Mouse (Mus musculus): ENCODE results near the gene Eya2.
"Not testable (repeated sequence)": the region's sequence is repeated elsewhere in the genome, so short reads cannot be mapped to it uniquely, and the experiment has no call there.

The Eya2 gene

GRCm38 (mm10) chr2:165594907-165595675 lies at the start of gene Eya2:
TSS of gene Eya2 (plus strand) at chr2:165595032.
- in situ Hi-C loops (cut with MboI, MseI), result no loop called here

- in situ Hi-C loops (cut with MboI, MseI), result no loop called here
Measured at GRCm38 (mm10) chr2:165545687-165546086, 49.1 kb upstream of the Eya2 start.

- in situ Hi-C loops (cut with MboI, MseI), result no loop called here
Measured at GRCm38 (mm10) chr2:165546341-165546740, 48.5 kb upstream of the Eya2 start.

GRCm38 (mm10) chr2:165547410-165547809 lies 47.4 kb upstream of the Eya2 start:
- in situ Hi-C loops (cut with MboI, MseI), result no loop called here

GRCm38 (mm10) chr2:165548627-165549026 lies 46.2 kb upstream of the Eya2 start:
- in situ Hi-C loops (cut with MboI, MseI), result no loop called here

- in situ Hi-C loops (cut with MboI, MseI), result not testable (repeated sequence)
Measured at GRCm38 (mm10) chr2:165550410-165550809, 44.4 kb upstream of the Eya2 start.

- in situ Hi-C loops (cut with MboI, MseI), result no loop called here
Measured at GRCm38 (mm10) chr2:165554066-165554465, 40.8 kb upstream of the Eya2 start.

GRCm38 (mm10) chr2:165557278-165557677 lies 37.6 kb upstream of the Eya2 start:
- in situ Hi-C loops (cut with MboI, MseI), result no loop called here

GRCm38 (mm10) chr2:165558916-165559315 lies 35.9 kb upstream of the Eya2 start:
- in situ Hi-C loops (cut with MboI, MseI), result no loop called here

- in situ Hi-C loops (cut with MboI, MseI), result no loop called here
Measured at GRCm38 (mm10) chr2:165559506-165560235, 35.2 kb upstream of the Eya2 start.

GRCm38 (mm10) chr2:165561861-165562260 lies 33.0 kb upstream of the Eya2 start:
- in situ Hi-C loops (cut with MboI, MseI), result no loop called here

GRCm38 (mm10) chr2:165563298-165564058 lies 31.4 kb upstream of the Eya2 start:
- in situ Hi-C loops (cut with MboI, MseI), result no loop called here

- in situ Hi-C loops (cut with MboI, MseI), result no loop called here
Measured at GRCm38 (mm10) chr2:165564101-165564500, 30.7 kb upstream of the Eya2 start.

GRCm38 (mm10) chr2:165564620-165565019 lies 30.2 kb upstream of the Eya2 start:
- in situ Hi-C loops (cut with MboI, MseI), result no loop called here

- in situ Hi-C loops (cut with MboI, MseI), result no loop called here
Measured at GRCm38 (mm10) chr2:165566898-165567297, 27.9 kb upstream of the Eya2 start.

- in situ Hi-C loops (cut with MboI, MseI), result no loop called here
Measured at GRCm38 (mm10) chr2:165567820-165568219, 27.0 kb upstream of the Eya2 start.

- in situ Hi-C loops (cut with MboI, MseI), result no loop called here
Measured at GRCm38 (mm10) chr2:165568911-165569310, 25.9 kb upstream of the Eya2 start.

GRCm38 (mm10) chr2:165571216-165571778 lies 23.5 kb upstream of the Eya2 start:
- in situ Hi-C loops (cut with MboI, MseI), result no loop called here

GRCm38 (mm10) chr2:165583044-165583443 lies 11.8 kb upstream of the Eya2 start:
- in situ Hi-C loops (cut with MboI, MseI), result no loop called here

- in situ Hi-C loops (cut with MboI, MseI), result no loop called here
Measured at GRCm38 (mm10) chr2:165583518-165583917, 11.3 kb upstream of the Eya2 start.

GRCm38 (mm10) chr2:165584563-165584962 lies 10.3 kb upstream of the Eya2 start:
- in situ Hi-C loops (cut with MboI, MseI), result no loop called here

- in situ Hi-C loops (cut with MboI, MseI), result no loop called here
Measured at GRCm38 (mm10) chr2:165590742-165591141, 4.1 kb upstream of the Eya2 start.
